Comparison of ENCODE assay signal across 1 mouse cellular context in the genomic region with DNA sequence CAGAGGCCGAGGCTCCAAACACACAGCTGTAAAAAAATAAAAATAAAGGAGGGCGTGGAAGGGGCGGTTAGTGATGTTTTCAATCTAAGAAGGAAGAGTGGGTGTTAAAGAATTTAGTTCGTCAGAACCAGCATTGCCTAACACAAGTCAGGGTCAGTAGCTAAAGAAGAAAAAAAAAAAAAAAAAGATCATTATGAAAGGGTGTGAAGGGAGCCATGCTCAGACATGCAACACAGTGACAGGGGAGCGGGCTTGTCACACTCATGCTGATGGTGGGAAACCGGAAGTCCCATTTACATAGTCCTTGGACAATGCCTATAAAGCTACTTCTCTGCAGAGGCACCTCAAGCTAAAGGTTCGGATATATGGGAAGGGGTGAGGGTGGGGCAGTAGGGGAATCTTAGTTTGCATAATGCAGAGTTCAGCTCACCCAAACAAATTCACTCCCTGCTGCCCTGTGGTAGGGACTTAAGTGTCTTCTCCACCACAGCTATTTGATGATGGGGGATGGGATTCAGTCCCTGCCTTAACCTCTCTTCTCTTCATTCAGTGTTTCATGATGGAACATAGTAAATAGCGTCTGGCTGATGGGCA.
TF ChIP-seq lines count a peak whose summit lies in the region.

No protein-coding gene starts in this region.

TF ChIP-seq in CH12.LX, 34 proteins besides CTCF, POLR2A, EP300 and RAD21 (continued from another document):
- TF ChIP-seq TBP (conservative IDR thresholded peaks at IDR 0.05; ENCODE audit: low read depth, low read length), result peak; percentile 54; the same call in 1 of the 2 replicates
- TF ChIP-seq ZNF384 (IDR thresholded peaks at IDR 0.05; ENCODE audit: low read depth, low read length), result peak; percentile 90
- peak; percentile 67 for TF ChIP-seq CHD2 (IDR thresholded peaks at IDR 0.05; ENCODE audit: low read length)
- TF ChIP-seq HCFC1 (IDR thresholded peaks at IDR 0.05; ENCODE audit: low read depth, low read length), result no peak; the same call in 1 of the 2 replicates
